In genomic region chr16:55952771-55953170, GRCm38 (mm10) we compare ENCODE assay signal across 29 mouse cellular contexts. TPM values are rescaled to one million over a fixed set of nuclear protein-coding genes. Genes with fewer than 3 reads are reported as not detected.
A peak's percentile ranks its signal among the peaks of the same experiment; 100 is the strongest.
DNase-seq lines count a peak whose midpoint lies in the region; ATAC-seq and TF ChIP-seq lines count a peak whose summit lies in the region.
"Had no signal": no experiment of that assay in that cellular context is flagged by ENCODE, and none has a peak within 500 bp of the region (broad histone marks: within the 10 kb centered on the region; RNA-seq: fewer than 3 reads in every experiment).

No protein-coding gene starts in this region.

- no peak for ATAC-seq in midbrain, embryonic 11.5 days (ENCODE audit: low FRiP score)
- ATAC-seq in midbrain, embryonic 13.5 days = no peak
- ATAC-seq: forebrain, embryonic 13.5 days had no signal

- no peaks in the 10 kb centered on the region for H3K9me3 ChIP-seq in midbrain, embryonic 11.5 days (ENCODE audit: control insufficient read depth, low read length)
- no peaks in the 10 kb centered on the region for H3K9me3 ChIP-seq in midbrain, embryonic 13.5 days
- H3K9me3 ChIP-seq: embryonic facial prominence, embryonic 10.5 days; embryonic facial prominence, embryonic 15.5 days; forebrain, embryonic 13.5 days; hindbrain, embryonic 10.5 days; hindbrain, embryonic 15.5 days; limb, embryonic 13.5 days; midbrain, embryonic 10.5 days; neural tube, embryonic 12.5 days had no signal

- no peak for TF ChIP-seq CTCF in cerebellum, adult 2 months (IDR thresholded peaks at IDR 0.05; ENCODE audit: borderline replicate concordance, insufficient read depth, low read depth, low read length)

- H3K36me3 ChIP-seq in midbrain, embryonic 11.5 days (ENCODE audit: control insufficient read depth, insufficient read depth, low read length) = no peaks in the 10 kb centered on the region
- H3K36me3 ChIP-seq in midbrain, embryonic 13.5 days = no peaks in the 10 kb centered on the region
- H3K36me3 ChIP-seq: embryonic facial prominence, embryonic 10.5 days; embryonic facial prominence, embryonic 15.5 days; hindbrain, embryonic 10.5 days; hindbrain, embryonic 15.5 days; limb, embryonic 13.5 days; midbrain, embryonic 10.5 days; neural tube, embryonic 12.5 days had no signal

- H3K27ac ChIP-seq in midbrain, embryonic 11.5 days (ENCODE audit: low read depth, low read length) = no peak overlapping the region
- H3K27ac ChIP-seq in midbrain, embryonic 13.5 days = no peak overlapping the region
- no peak overlapping the region for H3K27ac ChIP-seq in cerebellum, adult 2 months (ENCODE audit: insufficient read depth, low read length)
- H3K27ac ChIP-seq: embryonic facial prominence, embryonic 10.5 days; embryonic facial prominence, embryonic 15.5 days; forebrain, embryonic 13.5 days; hindbrain, embryonic 10.5 days; hindbrain, embryonic 15.5 days; layer of hippocampus, adult 2 months; limb, embryonic 13.5 days; midbrain, embryonic 10.5 days; neural tube, embryonic 12.5 days had no signal

- H3K4me1 ChIP-seq in midbrain, embryonic 11.5 days (ENCODE audit: control insufficient read depth, insufficient read depth, low read length) = no peaks in the 10 kb centered on the region
- H3K4me1 ChIP-seq in midbrain, embryonic 13.5 days (replicated peaks) = no peaks in the 10 kb centered on the region
- no peaks in the 10 kb centered on the region for H3K4me1 ChIP-seq in cerebellum, adult 2 months (ENCODE audit: control insufficient read depth, insufficient read depth, low read length)
- H3K4me1 ChIP-seq: embryonic facial prominence, embryonic 10.5 days; embryonic facial prominence, embryonic 15.5 days; forebrain, embryonic 13.5 days; hindbrain, embryonic 10.5 days; hindbrain, embryonic 15.5 days; limb, embryonic 13.5 days; midbrain, embryonic 10.5 days; neural tube, embryonic 12.5 days had no signal

- TF ChIP-seq POLR2A in cerebellum, adult 2 months (IDR thresholded peaks at IDR 0.05; ENCODE audit: borderline replicate concordance, insufficient read depth, low read length) = no peak

- H3K27me3 ChIP-seq in midbrain, embryonic 11.5 days (ENCODE audit: control insufficient read depth, insufficient read depth, low read length) = no peaks in the 10 kb centered on the region
- H3K27me3 ChIP-seq in midbrain, embryonic 13.5 days = no peaks in the 10 kb centered on the region
- no peaks in the 10 kb centered on the region for H3K27me3 ChIP-seq in cerebellum, adult 2 months (ENCODE audit: control insufficient read depth, insufficient read depth, low read length)
- H3K27me3 ChIP-seq: embryonic facial prominence, embryonic 15.5 days; forebrain, embryonic 13.5 days; hindbrain, embryonic 15.5 days; limb, embryonic 13.5 days; neural tube, embryonic 12.5 days had no signal

- H3K4me3 ChIP-seq in midbrain, embryonic 11.5 days (ENCODE audit: low read depth, low read length) = no peak overlapping the region
- no peak overlapping the region for H3K4me3 ChIP-seq in midbrain, embryonic 13.5 days (replicated peaks)
- H3K4me3 ChIP-seq in cerebellum, adult 2 months (replicated peaks; ENCODE audit: insufficient read depth, low read depth, low read length) = no peak overlapping the region
- H3K4me3 ChIP-seq: embryonic facial prominence, embryonic 10.5 days; embryonic facial prominence, embryonic 15.5 days; forebrain, embryonic 13.5 days; hindbrain, embryonic 10.5 days; hindbrain, embryonic 15.5 days; layer of hippocampus, adult 2 months; limb, embryonic 13.5 days; midbrain, embryonic 10.5 days; myocyte; neural tube, embryonic 12.5 days had no signal

- peak; percentile 61 for DNase-seq in midbrain, embryonic 11.5 days (ENCODE audit: low spot score, missing footprints)
- peak; percentile 34 for DNase-seq in CD4-positive helper T cell, adult 2 months (ENCODE audit: low read depth, low spot score)
- DNase-seq in NIH3T3 (ENCODE audit: low read depth) = peak; percentile 24
- DNase-seq in lung, postnatal 14 days = peak; percentile 21
- DNase-seq in cerebellum, adult 2 months = no peak
- no peak for DNase-seq in urinary bladder, postnatal 36 days (ENCODE audit: low spot score in 2 of 2)
- DNase-seq: adrenal gland, adult 2 months; adrenal gland, postnatal 36 days; B cell, adult 2 months; cerebellum, adult 18-20 months; cerebellum, postnatal 25 days; gastrocnemius, postnatal 14 days; heart, postnatal 14 days; kidney, adult 2 months; kidney, postnatal 36 days; lung, embryonic 14.5 days; right cerebral cortex, adult 18-20 months had no signal

- no peak overlapping the region for H3K9ac ChIP-seq in midbrain, embryonic 11.5 days (ENCODE audit: low read length)
- no peak overlapping the region for H3K9ac ChIP-seq in midbrain, embryonic 13.5 days (replicated peaks)
- H3K9ac ChIP-seq: embryonic facial prominence, embryonic 15.5 days; forebrain, embryonic 13.5 days; hindbrain, embryonic 15.5 days; limb, embryonic 13.5 days; lung, embryonic 14.5 days; neural tube, embryonic 12.5 days had no signal

- no peak overlapping the region for H3K4me2 ChIP-seq in midbrain, embryonic 11.5 days
- H3K4me2 ChIP-seq in midbrain, embryonic 13.5 days (replicated peaks) = no peak overlapping the region
- H3K4me2 ChIP-seq: embryonic facial prominence, embryonic 15.5 days; forebrain, embryonic 13.5 days; hindbrain, embryonic 15.5 days; limb, embryonic 13.5 days; liver, embryonic 11.5 days; lung, embryonic 14.5 days; neural tube, embryonic 12.5 days had no signal

RNA-seq across cellular contexts. Expression of gene Rpl24, which starts 13.3 kb away (rescaled TPM):
- polyA plus RNA-seq in midbrain, embryonic 11.5 days (2014; fragmentation: Nextera tagmentation; extraction: Ambion mirVana) = 842 and 869 TPM in 2 replicates
- 616 and 636 TPM in 2 replicates for polyA plus RNA-seq in midbrain, embryonic 13.5 days (2015; fragmentation: Nextera tagmentation; extraction: Ambion mirVana)
- polyA plus RNA-seq in cerebellum, adult 2 months (2012; rRNA removed) = 411 and 431 TPM in 2 replicates

RNA-seq across cellular contexts. Expression of gene Cep97, which starts 18.1 kb away (rescaled TPM):
- 18.3 and 19.7 TPM in 2 replicates for polyA plus RNA-seq in midbrain, embryonic 11.5 days (2014; fragmentation: Nextera tagmentation; extraction: Ambion mirVana)
- polyA plus RNA-seq in midbrain, embryonic 13.5 days (2015; fragmentation: Nextera tagmentation; extraction: Ambion mirVana) = 17.2 and 17.8 TPM in 2 replicates
- 9.9 and 11.5 TPM in 2 replicates for polyA plus RNA-seq in cerebellum, adult 2 months (2012; rRNA removed)

RNA-seq across cellular contexts. Expression of gene Zbtb11, which starts 20.9 kb away (rescaled TPM):
- polyA plus RNA-seq in midbrain, embryonic 11.5 days (2014; fragmentation: Nextera tagmentation; extraction: Ambion mirVana) = 15.9 TPM in 2 replicates
- 21.2 and 21.4 TPM in 2 replicates for polyA plus RNA-seq in midbrain, embryonic 13.5 days (2015; fragmentation: Nextera tagmentation; extraction: Ambion mirVana)
- polyA plus RNA-seq in cerebellum, adult 2 months (2012; rRNA removed) = 25.5 and 27.5 TPM in 2 replicates

RNA-seq across cellular contexts. Expression of gene Nxpe3, which starts 57.7 kb away (rescaled TPM):
- polyA plus RNA-seq in midbrain, embryonic 11.5 days (2014; fragmentation: Nextera tagmentation; extraction: Ambion mirVana) = 1.1 TPM in 2 replicates
- polyA plus RNA-seq in midbrain, embryonic 13.5 days (2015; fragmentation: Nextera tagmentation; extraction: Ambion mirVana) = 1.1 and 1.5 TPM in 2 replicates
- 11.1 and 13.1 TPM in 2 replicates for polyA plus RNA-seq in cerebellum, adult 2 months (2012; rRNA removed)

Comparison
In these comparisons a context has a peak if more than half of its experiments do, and no peak if none do; other contexts are left out.
1. DNase-seq: peak in midbrain, embryonic 11.5 days (single experiment), CD4-positive helper T cell, adult 2 months (single experiment), NIH3T3 (single experiment) and lung, postnatal 14 days (single experiment); none in cerebellum, adult 2 months (0 of 2) and urinary bladder, postnatal 36 days (0 of 2).